ENCODE assay signal across 25 mouse cellular contexts in the genomic region with DNA sequence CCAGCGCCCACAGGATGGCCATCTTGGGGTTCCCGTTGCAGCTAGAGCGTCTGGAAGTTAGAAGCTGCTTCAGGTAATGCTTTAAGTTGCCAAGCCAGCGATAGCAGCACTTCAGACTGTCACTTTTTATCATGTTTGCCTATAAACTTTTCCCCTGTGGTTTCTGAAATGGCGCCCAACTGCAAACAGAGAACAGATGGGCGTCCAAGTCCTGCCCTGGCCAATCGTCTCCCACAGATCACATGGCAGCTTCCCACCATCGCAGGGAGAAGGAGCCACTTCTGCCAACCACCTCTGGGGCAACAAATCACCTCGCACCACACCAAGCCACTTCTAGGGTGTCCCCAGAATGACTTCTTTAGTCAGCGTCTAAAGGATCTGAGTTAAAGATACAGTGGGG.
DNase-seq lines count a peak whose midpoint lies in the region; ATAC-seq and TF ChIP-seq lines count a peak whose summit lies in the region.
"Had no signal": no experiment of that assay in that cellular context is flagged by ENCODE, and none has a peak within 500 bp of the region (broad histone marks: within the 10 kb centered on the region; RNA-seq: fewer than 3 reads in every experiment).

No protein-coding gene starts in this region.

- ATAC-seq in intestine, embryonic 16.5 days = no peak
- no peak for ATAC-seq in intestine, postnatal 0 days
- ATAC-seq in lung, embryonic 16.5 days (ENCODE audit: low read depth) = no peak
- ATAC-seq in stomach, postnatal 0 days (ENCODE audit: low FRiP score, low TSS enrichment) = no peak
- ATAC-seq: activated CD4-positive, CD25-positive, alpha-beta regulatory T cell, adult 4 months; forebrain, embryonic 15.5 days had no signal

- peaks cover 79% of the 10 kb centered on the region for H3K4me1 ChIP-seq in intestine, embryonic 16.5 days (ENCODE audit: control insufficient read depth, insufficient read depth, low read length)
- peaks cover 11% of the 10 kb centered on the region; the same call in 1 of the 2 replicates for H3K4me1 ChIP-seq in intestine, postnatal 0 days (replicated peaks; ENCODE audit: control insufficient read depth, insufficient read depth, low read length)
- peaks cover 84% of the 10 kb centered on the region for H3K4me1 ChIP-seq in lung, embryonic 16.5 days (replicated peaks; ENCODE audit: control insufficient read depth, insufficient read depth, low read length)
- H3K4me1 ChIP-seq in limb, embryonic 10.5 days = peaks cover 46% of the 10 kb centered on the region
- H3K4me1 ChIP-seq in stomach, postnatal 0 days (replicated peaks; ENCODE audit: control insufficient read depth, insufficient read depth) = peaks cover 24% of the 10 kb centered on the region

- no peak overlapping the region for H3K4me3 ChIP-seq in intestine, embryonic 16.5 days (ENCODE audit: low read length)
- H3K4me3 ChIP-seq in intestine, postnatal 0 days (ENCODE audit: low read depth, low read length) = no peak overlapping the region
- no peak overlapping the region for H3K4me3 ChIP-seq in lung, embryonic 16.5 days (ENCODE audit: low read length)
- H3K4me3 ChIP-seq in limb, embryonic 10.5 days = no peak overlapping the region
- no peak overlapping the region for H3K4me3 ChIP-seq in stomach, postnatal 0 days (ENCODE audit: low read depth, low read length)
- H3K4me3 ChIP-seq: forebrain, embryonic 15.5 days; heart, embryonic 10.5 days; hindbrain, embryonic 15.5 days; limb, embryonic 12.5 days; liver, embryonic 13.5 days had no signal

- H3K27me3 ChIP-seq in intestine, embryonic 16.5 days (replicated peaks; ENCODE audit: control insufficient read depth, insufficient read depth, low read length) = no peaks in the 10 kb centered on the region
- H3K27me3 ChIP-seq in intestine, postnatal 0 days (replicated peaks; ENCODE audit: control insufficient read depth, insufficient read depth, low read length) = no peaks in the 10 kb centered on the region
- H3K27me3 ChIP-seq in lung, embryonic 16.5 days (ENCODE audit: control insufficient read depth, insufficient read depth, low read depth, low read length) = no peaks in the 10 kb centered on the region
- H3K27me3 ChIP-seq in limb, embryonic 10.5 days (ENCODE audit: low read depth, poor library complexity, severe bottlenecking) = no peaks in the 10 kb centered on the region
- no peaks in the 10 kb centered on the region for H3K27me3 ChIP-seq in stomach, postnatal 0 days (ENCODE audit: control insufficient read depth, insufficient read depth, low read length)
- H3K27me3 ChIP-seq: forebrain, embryonic 15.5 days; hindbrain, embryonic 15.5 days; limb, embryonic 12.5 days; liver, embryonic 13.5 days had no signal

- WGBS in intestine, embryonic 16.5 days = 51% methylated on average over 10 of the region's 10 CpGs
- WGBS in intestine, postnatal 0 days = 53% methylated on average over 10 of the region's 10 CpGs
- 42% methylated on average over 10 of the region's 10 CpGs for WGBS in lung, embryonic 16.5 days
- 82% methylated on average over 10 of the region's 10 CpGs for WGBS in limb, embryonic 10.5 days
- 43% methylated on average over 10 of the region's 10 CpGs for WGBS in stomach, postnatal 0 days

- H3K9ac ChIP-seq in intestine, embryonic 16.5 days (ENCODE audit: low read depth, low read length) = no peak overlapping the region
- H3K9ac ChIP-seq in intestine, postnatal 0 days (ENCODE audit: low read depth, low read length) = no peak overlapping the region
- H3K9ac ChIP-seq in lung, embryonic 16.5 days (ENCODE audit: low read length) = peak overlapping the region; percentile 30
- no peak overlapping the region for H3K9ac ChIP-seq in stomach, postnatal 0 days (ENCODE audit: low read length)
- H3K9ac ChIP-seq: forebrain, embryonic 15.5 days; hindbrain, embryonic 15.5 days; limb, embryonic 12.5 days; liver, embryonic 13.5 days had no signal

- no peak for DNase-seq in lung, postnatal 25 days (ENCODE audit: low spot score)
- DNase-seq in limb, embryonic 10.5 days (ENCODE audit: low spot score) = no peak
- no peak for DNase-seq in stomach, postnatal 0 days (ENCODE audit: low spot score)
- no peak for DNase-seq in left cerebral cortex, adult 11 months (ENCODE audit: low spot score)
- DNase-seq: adrenal gland, adult 8-10 months; B cell, adult 2 months; cerebellum, adult 11-12 months; cerebellum, postnatal 14 days; gastrocnemius, postnatal 10 days; heart, postnatal 4 days; kidney, adult 2 months; kidney, postnatal 10 days; liver, embryonic 13.5 days; thymus, adult 18-20 months; thymus, postnatal 36 days had no signal

- no peak overlapping the region for H3K4me2 ChIP-seq in intestine, embryonic 16.5 days (ENCODE audit: low read depth, low read length)
- H3K4me2 ChIP-seq in intestine, postnatal 0 days (replicated peaks; ENCODE audit: low read depth) = no peak overlapping the region
- H3K4me2 ChIP-seq in lung, embryonic 16.5 days (ENCODE audit: low read depth, low read length) = no peak overlapping the region
- 0 out of 2 replicates have a peak overlapping the region, but pooled peaks have one; percentile 3 for H3K4me2 ChIP-seq in stomach, postnatal 0 days (replicated peaks; ENCODE audit: low read depth)
- H3K4me2 ChIP-seq: forebrain, embryonic 15.5 days; hindbrain, embryonic 15.5 days; limb, embryonic 12.5 days; liver, embryonic 13.5 days; midbrain, embryonic 11.5 days had no signal

- TF ChIP-seq EP300 in stomach, postnatal 0 days (optimal IDR thresholded peaks at IDR 0.05) = no peak

- H3K36me3 ChIP-seq in intestine, embryonic 16.5 days (ENCODE audit: control insufficient read depth, insufficient read depth, low read length) = no peaks in the 10 kb centered on the region
- no peaks in the 10 kb centered on the region for H3K36me3 ChIP-seq in intestine, postnatal 0 days (ENCODE audit: control insufficient read depth, insufficient read depth)
- H3K36me3 ChIP-seq in lung, embryonic 16.5 days (ENCODE audit: control insufficient read depth, insufficient read depth, low read length) = no peaks in the 10 kb centered on the region
- peaks cover 6% of the 10 kb centered on the region for H3K36me3 ChIP-seq in limb, embryonic 10.5 days
- H3K36me3 ChIP-seq in stomach, postnatal 0 days (ENCODE audit: control insufficient read depth, insufficient read depth, low read length) = no peaks in the 10 kb centered on the region
- H3K36me3 ChIP-seq: forebrain, embryonic 15.5 days; G1E; hindbrain, embryonic 15.5 days; liver, embryonic 13.5 days had no signal

- TF ChIP-seq CTCF in intestine, postnatal 0 days (IDR thresholded peaks at IDR 0.05; ENCODE audit: low read depth) = no peak
- TF ChIP-seq CTCF in stomach, postnatal 0 days (IDR thresholded peaks at IDR 0.05; ENCODE audit: low read depth) = no peak

- 0 out of 2 replicates have a peak overlapping the region, but pooled peaks have one; percentile 13 for H3K27ac ChIP-seq in intestine, embryonic 16.5 days (ENCODE audit: low read length)
- no peak overlapping the region for H3K27ac ChIP-seq in intestine, postnatal 0 days (ENCODE audit: low read depth, low read length)
- peak overlapping the region; percentile 49 for H3K27ac ChIP-seq in lung, embryonic 16.5 days (ENCODE audit: low read length)
- 0 out of 2 replicates have a peak overlapping the region, but pooled peaks have one; percentile 34 for H3K27ac ChIP-seq in limb, embryonic 10.5 days
- 0 out of 2 replicates have a peak overlapping the region, but pooled peaks have one; percentile 18 for H3K27ac ChIP-seq in stomach, postnatal 0 days (replicated peaks)
- H3K27ac ChIP-seq: forebrain, embryonic 15.5 days; heart, embryonic 10.5 days; hindbrain, embryonic 15.5 days; limb, embryonic 12.5 days; liver, embryonic 13.5 days had no signal

- H3K9me3 ChIP-seq in intestine, embryonic 16.5 days (ENCODE audit: control insufficient read depth, low read length) = no peaks in the 10 kb centered on the region
- H3K9me3 ChIP-seq in intestine, postnatal 0 days (ENCODE audit: control insufficient read depth) = no peaks in the 10 kb centered on the region
- H3K9me3 ChIP-seq in lung, embryonic 16.5 days (ENCODE audit: control insufficient read depth, low read length) = no peaks in the 10 kb centered on the region
- H3K9me3 ChIP-seq in limb, embryonic 10.5 days (replicated peaks) = no peaks in the 10 kb centered on the region
- no peaks in the 10 kb centered on the region for H3K9me3 ChIP-seq in stomach, postnatal 0 days (ENCODE audit: control insufficient read depth, low read length)
- H3K9me3 ChIP-seq: forebrain, embryonic 15.5 days; heart, embryonic 10.5 days; hindbrain, embryonic 15.5 days; limb, embryonic 12.5 days; liver, embryonic 13.5 days had no signal
